Mouse (Mus musculus) right cerebral cortex, postnatal 4 days (tissue): ENCODE data around the gene Hs1bp3.
A peak's percentile ranks its signal among the peaks of the same experiment; 100 is the strongest.

Experiments used
- DNase-seq: peaks from one replicate; pipeline ENCODE4 v3.0.0-alpha.2; 2022

Gene Hs1bp3

DNA sequence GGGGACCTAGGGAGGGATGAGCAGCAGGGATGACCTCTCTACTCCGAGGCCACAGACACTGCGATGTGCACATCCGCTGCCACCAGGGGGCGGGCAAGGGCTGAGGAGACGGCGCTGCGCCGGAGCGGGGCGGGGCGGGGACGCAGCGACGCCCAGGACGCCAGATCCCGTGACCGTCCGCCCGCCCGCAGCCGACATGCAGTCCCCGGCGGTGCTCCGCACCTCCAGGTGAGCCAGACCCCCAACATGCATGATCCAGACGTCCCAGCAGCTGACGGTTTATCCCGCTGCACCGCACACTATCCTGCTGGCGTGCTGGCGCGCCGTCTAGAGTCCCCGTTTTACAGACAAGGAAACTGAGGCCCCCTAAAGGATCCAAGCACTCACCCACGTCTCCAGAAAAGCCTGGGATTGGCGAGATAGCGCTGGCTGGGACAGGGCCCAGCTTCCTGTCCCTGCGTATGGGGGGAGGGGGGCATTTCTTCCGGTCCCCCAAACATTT is at the start of gene Hs1bp3:
TSS of gene Hs1bp3 (plus strand) at position 163 of the 502 bp plus-strand sequence.
- DNase-seq, result peak; percentile 96

DNA sequence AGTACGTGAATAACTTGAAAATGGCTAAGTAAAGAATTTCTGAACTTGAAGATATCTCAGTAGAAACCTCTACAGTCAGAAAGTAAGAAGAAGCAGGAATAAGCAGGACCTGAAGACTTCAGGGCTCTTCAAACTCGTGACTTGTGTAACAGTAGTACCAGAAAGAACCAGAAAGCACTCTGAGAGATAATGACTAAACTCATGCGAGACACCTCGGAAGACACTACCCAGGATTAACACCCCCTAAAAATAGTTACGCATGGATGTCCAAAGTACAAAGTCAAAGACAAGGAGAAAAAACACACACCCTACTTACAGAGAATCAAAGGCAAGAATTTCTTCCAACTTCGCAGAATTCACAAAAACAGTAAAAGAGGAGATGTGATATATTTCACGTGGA is 46.9 kb upstream of the Hs1bp3 start:
- DNase-seq, result no peak

DNA sequence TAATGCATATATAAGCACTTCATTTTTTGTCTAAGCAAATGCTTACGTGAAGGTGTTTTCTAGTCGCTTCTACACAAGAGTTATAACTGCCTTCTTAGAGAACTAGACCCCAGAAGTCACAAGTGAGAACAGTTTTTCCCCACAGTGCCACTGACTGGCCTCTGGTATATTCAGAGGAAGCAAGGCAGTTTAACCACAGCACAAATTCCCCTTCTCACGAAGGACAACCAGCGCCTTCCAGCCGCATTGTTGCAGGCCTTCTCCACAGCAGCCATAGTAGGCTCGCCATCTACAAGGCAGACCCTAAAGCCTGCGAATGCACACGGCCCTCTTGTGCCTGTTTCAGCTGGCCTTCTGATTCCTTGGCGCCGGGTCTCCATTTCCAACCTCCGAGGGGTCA is 43.6 kb upstream of the Hs1bp3 start:
- DNase-seq, result no peak

DNA sequence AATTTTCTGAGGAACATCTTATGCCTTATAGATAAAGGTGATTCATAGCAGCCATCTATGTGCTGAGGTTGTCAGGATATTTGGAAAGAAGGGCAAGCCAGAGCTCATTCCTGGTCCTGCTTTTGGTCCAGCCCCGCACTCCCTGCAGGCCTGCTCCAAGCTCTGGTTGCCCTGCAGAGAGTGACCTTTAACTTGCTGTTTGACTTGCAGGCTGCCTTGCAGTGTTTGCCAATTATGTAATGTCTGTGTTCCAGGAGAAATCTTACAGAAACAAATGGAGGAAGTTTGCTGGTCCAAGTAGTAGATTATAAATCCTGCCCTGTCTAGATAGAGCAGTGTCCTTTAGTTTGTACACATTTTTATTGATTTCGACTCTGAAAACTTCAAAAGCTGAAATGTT is 41.8 kb upstream of the Hs1bp3 start:
- DNase-seq, result no peak

DNA sequence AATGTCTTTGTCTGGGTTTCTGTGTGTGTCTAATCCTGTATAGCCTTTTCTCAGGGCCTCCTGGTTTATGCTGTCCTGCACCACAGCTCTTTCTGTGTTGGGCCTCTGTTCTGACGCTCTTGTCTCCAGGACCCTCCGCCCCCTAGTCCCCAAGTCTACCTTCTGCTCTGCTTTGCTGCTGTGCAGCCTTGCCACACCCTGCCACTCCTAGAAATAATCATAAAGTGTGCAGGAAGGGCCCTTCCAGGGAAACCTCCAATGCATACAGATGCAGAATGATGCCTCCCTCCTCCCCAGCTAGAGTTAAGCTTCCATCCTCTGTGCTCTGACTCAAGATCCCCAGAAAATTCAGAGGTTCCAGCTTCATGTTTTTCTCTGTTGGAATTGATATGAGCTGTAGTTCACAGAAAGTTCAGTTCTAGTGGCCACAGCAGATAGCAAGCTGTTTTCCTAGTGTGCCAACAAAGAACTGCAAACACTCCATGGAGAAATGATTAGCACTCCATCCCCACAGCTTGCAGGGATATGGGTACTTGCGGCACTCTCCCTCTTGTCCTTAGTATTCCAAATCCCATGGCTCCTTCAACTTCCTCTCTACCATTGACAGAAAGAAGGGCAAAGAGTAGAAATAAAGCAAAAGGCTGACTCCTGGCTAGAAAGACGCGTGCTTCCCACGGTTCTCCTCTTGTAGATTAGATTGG is 39.6 kb upstream of the Hs1bp3 start:
- DNase-seq, result no peak

DNA sequence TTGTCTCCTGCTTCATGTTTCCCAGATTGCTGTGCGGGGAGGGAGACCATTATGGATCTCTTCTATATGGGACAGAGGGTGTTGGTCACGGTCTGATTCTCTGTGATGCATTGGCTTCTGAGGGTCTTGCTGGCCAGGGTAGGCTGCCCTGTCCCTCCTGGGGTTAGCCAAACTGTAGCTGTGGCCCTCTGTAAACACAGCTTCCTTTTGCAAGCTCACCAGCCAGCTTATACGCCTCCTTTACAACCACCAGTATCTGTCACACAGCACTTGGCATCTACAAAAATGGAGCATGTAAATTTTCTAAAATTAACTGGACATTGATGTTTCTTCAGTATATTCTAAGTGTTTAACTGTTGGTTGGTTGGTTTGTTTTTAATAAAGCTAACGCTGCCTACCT is 37.8 kb upstream of the Hs1bp3 start:
- no peak for DNase-seq

DNA sequence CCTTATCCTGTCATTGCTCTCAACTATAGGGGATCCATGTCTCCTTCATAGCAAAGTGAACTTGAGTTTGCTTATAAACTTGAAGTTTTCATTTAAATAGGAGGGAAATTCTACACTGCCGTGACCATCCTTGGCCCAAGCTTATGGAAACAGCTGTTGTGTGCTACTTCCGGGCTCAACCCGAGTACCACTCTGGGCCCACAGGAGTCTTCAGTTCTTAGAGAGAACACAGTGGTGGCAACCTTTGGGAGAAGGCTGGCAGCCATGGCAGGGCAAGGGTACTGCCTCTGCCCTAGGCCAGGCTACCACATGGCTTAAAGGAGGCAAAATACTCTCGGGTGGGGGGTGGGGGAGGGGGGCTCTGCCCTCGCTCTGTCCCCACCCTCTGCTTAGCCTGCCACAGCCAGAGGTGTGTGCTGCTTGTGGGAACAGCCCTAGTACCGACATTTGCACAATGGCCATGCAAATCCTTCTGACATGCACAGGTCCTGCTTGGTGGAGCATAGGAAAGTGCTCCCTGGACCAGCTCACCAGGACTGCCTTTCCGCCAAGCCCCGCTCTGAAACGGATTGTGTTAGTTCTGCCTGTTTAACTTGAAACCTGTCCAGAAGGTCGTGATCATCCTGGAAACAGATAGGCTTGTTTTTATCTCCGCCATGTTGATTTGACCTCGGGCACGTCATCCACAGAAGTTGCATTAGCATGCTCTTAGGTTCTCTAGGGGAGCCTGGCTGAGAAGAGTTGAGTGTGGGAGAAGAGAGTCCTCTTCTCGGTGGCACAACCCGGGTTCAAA is 31.8 kb upstream of the Hs1bp3 start:
- DNase-seq, result no peak

DNA sequence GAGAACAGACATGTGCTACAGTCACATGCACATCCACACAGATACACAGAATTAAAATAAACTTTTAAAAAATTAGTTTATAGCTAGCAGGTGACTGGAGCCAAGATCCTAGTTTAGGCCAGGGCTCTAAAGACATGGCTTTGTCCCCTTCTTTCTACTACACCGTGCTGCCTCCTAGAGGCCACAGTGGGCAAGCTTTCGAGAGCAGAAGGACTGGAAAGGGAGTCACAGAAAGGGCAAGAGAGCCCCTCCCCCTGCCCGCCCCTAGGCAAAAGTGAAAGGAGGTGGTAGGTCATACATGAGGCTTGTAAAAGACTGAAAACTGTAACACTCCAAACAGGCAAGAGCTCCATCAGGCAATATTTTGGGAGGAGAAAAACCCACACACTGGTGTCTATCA is 25.3 kb upstream of the Hs1bp3 start:
- no peak for DNase-seq

DNA sequence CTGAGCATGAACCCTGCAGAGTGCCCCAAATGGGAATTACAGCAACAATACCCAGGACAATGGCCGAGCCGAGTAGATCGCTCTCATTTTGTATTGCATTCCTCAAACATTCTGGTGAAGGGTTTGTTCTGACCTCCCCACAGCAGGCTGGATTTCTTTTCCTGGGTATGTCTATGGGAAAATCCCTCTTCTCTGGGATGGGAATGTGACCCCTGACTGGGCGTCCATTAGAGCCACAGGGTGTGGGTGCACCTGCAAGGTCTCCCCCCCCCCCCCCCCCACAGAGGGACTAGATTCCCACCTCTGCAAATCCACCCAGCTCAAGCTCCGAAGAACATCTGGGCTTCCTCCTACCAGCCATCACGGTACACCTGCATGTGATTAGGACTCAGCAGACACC is 24.1 kb upstream of the Hs1bp3 start:
- no peak for DNase-seq

DNA sequence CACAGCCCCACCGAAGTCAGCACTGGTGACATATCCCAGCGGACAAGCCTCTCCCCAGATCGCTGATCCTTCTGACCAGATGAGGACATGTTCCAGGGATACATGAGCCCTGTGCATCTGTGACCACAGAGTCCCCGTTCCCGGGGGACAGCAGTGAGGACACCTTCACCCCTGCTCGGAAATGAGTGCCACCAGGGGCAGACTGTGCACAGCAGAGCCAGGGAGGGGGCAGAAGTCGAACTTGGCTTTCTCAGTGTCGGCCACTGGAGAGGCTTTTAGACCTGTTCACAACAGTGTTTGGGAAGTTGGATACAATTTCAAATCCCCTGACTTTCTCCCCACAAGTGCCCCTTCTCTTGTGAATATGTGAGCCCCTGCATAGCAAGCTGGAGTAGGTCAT is 23.7 kb upstream of the Hs1bp3 start:
- no peak for DNase-seq

DNA sequence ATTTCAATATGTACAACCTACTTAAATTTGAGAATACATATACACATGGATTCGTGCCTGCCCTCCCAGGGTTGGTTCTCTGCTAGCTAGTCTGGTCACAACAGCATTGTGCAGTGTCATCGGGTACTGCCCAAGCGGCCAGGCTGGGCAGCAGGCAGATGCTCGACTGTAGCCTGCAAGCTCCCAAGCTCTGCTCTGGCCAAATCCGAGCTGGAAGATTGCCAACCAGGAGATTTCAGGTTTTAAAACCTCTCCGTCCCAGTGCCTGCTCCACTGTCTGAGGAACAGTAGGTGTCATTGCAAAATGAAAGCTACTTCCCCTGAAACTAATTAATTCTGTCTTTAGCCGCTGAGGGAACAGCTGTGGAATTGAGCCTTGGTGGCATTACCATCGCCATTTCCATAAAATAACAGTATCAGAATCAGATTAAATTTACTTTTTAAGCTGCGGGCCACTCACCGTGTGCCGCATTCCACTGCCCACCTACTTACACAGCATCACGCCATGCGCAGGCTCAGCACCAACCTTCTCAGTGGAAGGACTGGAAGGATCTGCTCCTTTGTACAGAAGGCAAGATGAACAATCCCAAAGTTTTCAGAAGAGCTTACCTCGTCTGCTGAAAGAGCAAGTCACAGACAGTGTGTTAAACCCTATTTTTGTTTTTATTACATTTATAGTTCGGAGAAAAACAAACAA is 21.9 kb upstream of the Hs1bp3 start:
- DNase-seq, result no peak

DNA sequence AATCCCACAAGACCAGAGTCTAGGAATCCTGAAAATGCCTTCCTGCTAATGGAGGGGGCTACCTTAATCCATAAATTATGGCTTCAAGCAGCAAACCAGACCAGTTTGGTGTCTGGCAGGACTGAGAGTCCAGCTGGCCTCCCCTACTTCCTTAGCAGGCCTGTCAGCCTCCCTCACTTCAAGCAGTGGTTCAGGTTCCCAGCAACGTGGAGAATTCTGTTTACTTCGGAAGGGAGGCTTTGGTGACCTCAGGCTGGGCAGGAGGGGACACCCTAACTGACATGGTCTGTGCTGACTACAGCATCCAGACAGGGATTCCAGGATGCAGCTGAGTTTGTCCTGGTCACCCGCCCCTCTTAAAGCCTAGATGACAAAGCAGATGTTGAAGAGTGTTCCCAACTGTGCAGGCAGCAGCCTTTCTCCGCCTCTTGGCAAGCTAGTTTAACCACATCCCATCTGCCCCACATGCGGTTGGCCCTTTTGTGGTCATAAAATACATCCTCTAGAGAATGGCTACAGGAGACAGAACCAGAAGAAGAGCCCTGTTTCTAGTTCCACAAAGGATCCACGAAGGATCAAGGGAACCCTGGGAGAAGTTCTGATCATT is 17.8 kb upstream of the Hs1bp3 start:
- no peak for DNase-seq

DNA sequence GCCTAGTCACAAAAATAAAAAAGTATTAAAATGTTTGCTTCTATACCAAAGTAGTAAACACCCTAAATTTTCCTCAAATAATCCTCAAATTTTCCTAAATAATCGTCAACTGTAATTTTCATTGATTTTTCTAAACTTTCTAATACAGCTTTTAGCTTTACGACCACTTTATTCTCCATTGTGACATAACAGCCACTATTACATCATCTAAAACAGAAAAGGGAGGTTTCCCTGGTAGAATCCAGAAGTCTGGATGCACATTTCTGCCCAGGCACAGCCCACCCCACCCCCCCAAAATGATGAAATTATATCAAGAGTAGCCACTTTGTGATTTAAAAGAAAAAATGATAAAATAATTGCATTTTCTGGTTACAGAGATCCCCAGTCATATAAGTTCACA is 17.1 kb upstream of the Hs1bp3 start:
- DNase-seq, result no peak

DNA sequence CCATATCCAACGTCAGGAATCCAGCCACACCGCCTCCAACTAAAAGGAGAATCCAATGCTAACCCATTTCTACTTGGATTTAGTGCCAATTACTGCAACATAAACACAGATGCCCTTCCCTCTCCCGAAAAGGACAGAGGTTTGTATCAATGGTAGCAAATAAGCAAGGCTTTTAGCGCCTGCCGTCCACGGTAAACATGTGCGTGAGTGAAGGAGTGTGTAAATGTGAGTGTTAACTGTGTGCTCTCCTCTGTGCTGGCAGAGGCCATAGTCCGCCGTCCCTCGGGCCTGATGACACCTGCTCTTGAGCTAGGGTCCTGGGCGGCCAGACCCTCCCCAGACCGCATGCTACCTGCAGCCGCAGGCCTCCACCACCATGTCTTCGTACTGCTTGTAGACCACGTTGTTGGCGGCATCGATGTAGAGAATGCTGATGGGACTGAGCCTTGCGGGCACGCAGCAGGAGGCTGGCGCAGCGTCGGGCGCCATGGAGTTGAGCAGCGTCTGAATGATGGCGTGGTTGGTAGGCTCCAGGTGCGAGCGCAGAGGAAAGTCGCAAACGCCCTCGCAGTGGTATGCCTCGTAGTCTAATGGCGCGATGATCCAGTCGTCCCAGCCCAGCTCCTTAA is 15.5 kb upstream of the Hs1bp3 start:
- no peak for DNase-seq

DNA sequence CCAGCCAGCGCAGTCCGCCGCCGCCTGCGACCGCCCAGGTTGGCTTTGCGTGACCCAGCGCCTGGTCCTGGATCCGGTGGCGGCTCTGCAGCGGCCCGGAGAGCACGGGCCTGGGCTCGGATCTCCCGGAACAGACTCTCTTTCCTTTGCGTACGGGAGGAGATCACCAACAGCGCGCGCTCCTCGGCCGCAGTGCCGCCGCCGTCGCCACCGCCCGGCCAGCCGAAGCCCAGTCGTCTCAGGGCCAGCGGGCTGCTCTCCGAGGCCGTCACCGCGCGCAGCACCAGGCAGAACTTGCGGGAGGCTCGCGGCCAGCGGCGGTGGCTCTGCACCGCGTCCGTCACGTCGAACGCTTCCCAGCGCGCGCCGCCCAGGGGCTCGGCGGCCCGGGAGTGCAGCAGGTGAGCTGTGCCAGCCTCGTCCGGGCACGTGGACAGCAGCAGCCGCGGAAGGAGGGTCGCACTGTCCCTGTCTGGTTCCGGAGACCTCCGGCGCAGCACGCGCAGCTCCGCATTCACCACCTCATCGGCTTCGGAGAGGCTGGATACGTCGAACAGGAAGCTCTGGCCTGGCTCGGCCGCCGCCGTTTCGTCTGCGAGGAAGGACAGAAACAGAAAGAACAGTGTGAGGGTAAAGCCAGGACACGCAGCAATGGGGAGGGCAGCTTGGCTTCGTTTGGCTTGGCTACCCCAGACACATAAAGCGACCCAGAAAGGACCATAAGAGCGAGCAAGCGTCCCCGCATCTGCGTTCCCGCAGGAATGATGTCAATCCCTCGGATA is 14.7 kb upstream of the Hs1bp3 start:
- no peak for DNase-seq

DNA sequence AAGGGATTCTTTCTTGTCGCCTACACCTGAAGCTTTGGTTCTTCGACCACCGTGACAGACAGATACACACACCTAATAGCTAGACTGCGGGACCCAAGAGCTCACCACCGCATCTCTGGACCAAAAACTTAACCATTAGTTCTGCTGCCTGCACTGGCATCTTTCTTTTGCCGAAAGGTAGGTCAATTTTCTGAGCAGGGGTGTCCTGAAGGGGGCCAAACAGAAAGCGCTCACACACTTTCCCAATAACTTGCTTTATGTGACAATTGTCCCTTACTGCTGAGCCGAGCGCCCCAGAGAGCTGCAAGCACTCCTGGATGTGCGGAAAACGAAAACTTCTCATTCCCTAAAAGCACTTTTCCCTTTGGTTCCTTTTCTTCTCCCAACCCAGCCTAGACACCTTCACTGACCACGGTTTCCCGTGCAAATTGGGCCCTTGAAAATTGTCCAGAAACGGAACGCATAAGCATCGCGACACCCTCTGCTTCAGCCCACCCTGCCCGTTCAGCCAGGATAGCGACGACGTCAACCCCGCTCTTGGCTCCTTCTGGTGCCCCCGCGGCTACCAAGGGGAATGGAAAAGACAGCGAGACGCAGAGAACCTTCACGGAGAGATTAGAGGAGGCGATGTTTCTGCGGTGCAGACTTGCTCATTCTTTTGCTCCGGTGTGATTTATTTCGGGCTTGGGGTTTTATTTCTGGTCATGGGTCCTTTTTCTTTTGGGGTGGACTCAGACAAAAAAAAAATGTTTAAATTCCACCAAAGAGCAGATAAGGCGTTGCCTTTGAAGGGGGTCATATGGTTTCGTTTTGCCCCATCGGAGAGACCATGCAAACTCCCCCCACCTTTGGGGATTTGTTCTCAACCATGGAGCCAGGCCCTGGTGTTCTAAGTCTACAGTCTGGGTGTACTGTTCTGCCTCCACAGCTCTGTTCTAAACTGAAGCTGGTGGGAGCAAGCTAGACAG is 13.8 kb upstream of the Hs1bp3 start:
- no peak for DNase-seq

DNA sequence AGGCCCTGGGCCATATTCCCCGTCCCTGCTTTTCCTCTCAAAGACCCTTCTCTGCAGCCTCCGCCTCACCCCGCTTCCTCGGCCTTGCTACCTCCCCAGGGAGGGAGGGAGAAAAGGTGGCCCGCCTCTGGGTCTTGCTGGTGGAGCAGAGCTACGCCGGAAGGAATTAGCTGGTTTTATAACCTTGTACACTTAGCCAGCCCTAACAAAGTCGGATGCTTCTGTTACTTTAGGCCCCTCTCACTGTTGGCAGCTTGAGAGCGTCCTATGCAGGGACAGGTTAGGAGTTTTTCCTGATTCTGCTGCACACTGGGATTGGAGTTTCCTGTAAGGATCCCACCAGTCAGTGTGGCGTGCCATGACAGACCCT is 13.1 kb upstream of the Hs1bp3 start:
- no peak for DNase-seq

DNA sequence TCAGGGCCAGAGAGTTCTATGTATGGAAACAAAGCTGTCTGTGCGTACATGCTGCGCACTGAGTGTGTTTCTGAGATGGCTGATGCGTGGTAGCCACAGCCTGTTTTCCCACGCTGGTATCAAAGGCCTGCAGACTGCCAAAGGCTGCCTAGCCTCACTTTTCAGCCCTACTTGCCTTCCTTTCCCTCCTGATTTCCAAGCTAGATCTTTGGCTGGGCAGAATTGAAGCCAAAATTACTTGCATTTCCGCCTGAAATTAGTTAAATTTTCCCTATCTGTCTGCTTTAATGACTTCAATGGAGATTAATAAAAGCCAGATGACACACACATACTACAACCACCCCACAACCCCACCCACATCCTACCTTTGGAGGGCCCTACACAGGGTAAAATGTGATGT is 12.7 kb upstream of the Hs1bp3 start:
- no peak for DNase-seq

DNA sequence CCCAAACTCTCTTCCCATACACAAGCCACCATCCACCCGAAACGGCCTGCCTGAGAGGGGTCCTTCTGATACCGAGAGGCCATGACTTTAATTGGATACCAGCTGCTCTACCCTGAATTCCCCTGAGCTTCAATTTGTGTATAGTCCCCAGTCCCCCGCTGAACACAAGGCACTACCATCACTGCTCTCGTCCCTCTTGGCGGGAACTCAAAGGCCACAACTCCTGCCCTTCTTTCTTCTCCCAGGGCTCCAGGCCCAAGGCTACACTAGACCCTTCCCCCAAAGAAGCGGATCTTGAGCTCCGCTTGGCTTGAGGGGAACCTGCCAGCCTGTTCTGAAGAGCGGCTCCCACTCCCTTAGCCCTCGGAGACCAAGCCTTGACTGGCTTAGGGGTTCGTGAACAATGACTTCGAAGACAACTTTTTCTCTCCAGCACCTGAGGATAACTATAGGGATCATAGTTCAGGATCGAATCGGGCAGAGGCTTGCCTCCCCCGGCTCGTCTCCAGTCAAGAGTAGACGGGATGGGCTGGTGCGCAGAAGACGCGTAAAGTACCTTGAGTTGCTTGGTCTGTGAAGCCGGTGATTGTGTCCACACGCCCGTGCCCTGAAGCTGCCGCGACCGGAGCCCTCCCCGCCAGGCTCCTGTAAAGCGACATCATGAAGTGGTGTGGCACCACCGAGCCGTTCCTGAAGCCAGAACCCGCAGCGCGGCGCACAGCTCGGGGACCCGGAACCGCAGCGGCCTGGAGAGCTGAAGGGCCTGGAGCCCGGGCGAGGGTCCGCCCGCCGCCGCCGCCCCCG is 12.0 kb upstream of the Hs1bp3 start:
- DNase-seq, result no peak

DNA sequence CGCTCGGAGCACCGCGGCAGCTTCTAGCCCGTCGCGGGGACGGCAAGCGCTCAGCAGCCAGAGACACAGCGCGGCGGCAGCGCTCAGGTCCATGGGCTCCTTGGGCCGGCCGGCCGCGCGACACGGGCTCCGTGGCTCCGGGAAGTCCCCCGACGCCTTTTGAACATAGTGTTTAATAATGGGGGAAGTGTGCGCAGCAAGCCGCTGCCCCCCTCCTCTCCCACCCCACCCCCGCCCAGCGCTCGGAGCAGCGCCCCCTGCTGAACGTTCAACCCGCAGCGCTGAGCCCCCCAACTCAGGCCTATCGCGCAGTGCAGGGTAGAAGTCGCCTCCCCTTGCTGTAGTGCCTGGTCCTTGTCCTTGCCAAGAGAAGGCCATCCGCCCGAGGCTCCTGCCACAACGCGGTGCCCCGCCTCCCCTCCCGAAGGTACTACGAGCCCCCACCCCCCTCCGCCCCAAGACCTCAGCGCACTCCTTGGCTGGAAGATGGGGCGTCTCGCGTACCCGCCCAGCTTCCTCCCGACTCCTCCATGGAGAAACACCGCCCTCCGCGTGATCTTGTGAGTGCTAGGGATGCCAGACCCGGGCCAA is 11.3 kb upstream of the Hs1bp3 start, which contains the start of gene Gdf7:
TSS of gene Gdf7 (minus strand) at position 114 of the 591 bp plus-strand sequence.
- peak; percentile 54 for DNase-seq
